9 mouse cellular contexts compared by ENCODE assay signal in genomic region chr10:39484382-39484826, GRCm38 (mm10).
A peak's percentile ranks its signal among the peaks of the same experiment; 100 is the strongest.
DNase-seq lines count a peak whose midpoint lies in the region; ATAC-seq lines count a peak whose summit lies in the region.
"Had no signal": no experiment of that assay in that cellular context is flagged by ENCODE, and none has a peak within 500 bp of the region (broad histone marks: within the 10 kb centered on the region; RNA-seq: fewer than 3 reads in every experiment).

No protein-coding gene starts in this region.

- no peak for ATAC-seq in heart, embryonic 15.5 days (replicated peaks; ENCODE audit: insufficient number of reproducible peaks, insufficient read depth, low FRiP score, low read depth)
- ATAC-seq in hindbrain, embryonic 13.5 days (ENCODE audit: low FRiP score): peak; percentile 44; the same call in 1 of the 2 replicates
- ATAC-seq in midbrain, embryonic 15.5 days (replicated peaks): peak; percentile 66

- no peaks in the 10 kb centered on the region; the same call in 1 of the 2 replicates for H3K36me3 ChIP-seq in heart, embryonic 15.5 days
- H3K36me3 ChIP-seq in heart, embryonic 10.5 days: peaks cover 5% of the 10 kb centered on the region; the same call in 1 of the 2 replicates
- H3K36me3 ChIP-seq in hindbrain, embryonic 13.5 days: peaks cover 5% of the 10 kb centered on the region; the same call in 1 of the 2 replicates
- H3K36me3 ChIP-seq in midbrain, embryonic 15.5 days (replicated peaks): no peaks in the 10 kb centered on the region

- no peak overlapping the region for H3K4me2 ChIP-seq in heart, embryonic 15.5 days
- H3K4me2 ChIP-seq in hindbrain, embryonic 13.5 days: peak overlapping the region; percentile 22
- H3K4me2 ChIP-seq in midbrain, embryonic 15.5 days: peak overlapping the region; percentile 5

- 46% methylated on average over 8 of the region's 8 CpGs for WGBS in heart, embryonic 15.5 days
- 53% methylated on average over 8 of the region's 8 CpGs for WGBS in heart, embryonic 10.5 days
- 20% methylated on average over 8 of the region's 8 CpGs for WGBS in hindbrain, embryonic 13.5 days
- 10% methylated on average over 8 of the region's 8 CpGs for WGBS in midbrain, embryonic 15.5 days

- H3K4me1 ChIP-seq in heart, embryonic 15.5 days (replicated peaks): peaks cover 27% of the 10 kb centered on the region
- peaks cover 39% of the 10 kb centered on the region for H3K4me1 ChIP-seq in heart, embryonic 10.5 days
- H3K4me1 ChIP-seq in hindbrain, embryonic 13.5 days (replicated peaks): peaks cover 70% of the 10 kb centered on the region
- peaks cover 60% of the 10 kb centered on the region for H3K4me1 ChIP-seq in midbrain, embryonic 15.5 days

- H3K27me3 ChIP-seq in heart, embryonic 15.5 days: no peaks in the 10 kb centered on the region
- no peaks in the 10 kb centered on the region for H3K27me3 ChIP-seq in heart, embryonic 10.5 days (ENCODE audit: insufficient read depth, poor library complexity, severe bottlenecking)
- no peaks in the 10 kb centered on the region for H3K27me3 ChIP-seq in hindbrain, embryonic 13.5 days
- no peaks in the 10 kb centered on the region for H3K27me3 ChIP-seq in midbrain, embryonic 15.5 days (replicated peaks)

- DNase-seq in heart, embryonic 10.5 days (ENCODE audit: low spot score): no peak
- peak; percentile 45 for DNase-seq in embryo, embryonic 9.5 days (ENCODE audit: extremely low spot score)
- DNase-seq in cerebellum, postnatal 4 days (ENCODE audit: low spot score in 2 of 2): no peak
- DNase-seq in cerebellum, adult 9-10 months: no peak
- no peak for DNase-seq in spleen, postnatal 10 days (ENCODE audit: low spot score in 2 of 2)
- DNase-seq: cerebellum, postnatal 14 days had no signal

- H3K4me3 ChIP-seq in heart, embryonic 15.5 days: no peak overlapping the region
- H3K4me3 ChIP-seq in heart, embryonic 10.5 days: no peak overlapping the region
- no peak overlapping the region for H3K4me3 ChIP-seq in hindbrain, embryonic 13.5 days
- H3K4me3 ChIP-seq in midbrain, embryonic 15.5 days: no peak overlapping the region

- H3K9me3 ChIP-seq in heart, embryonic 15.5 days (replicated peaks): no peaks in the 10 kb centered on the region
- H3K9me3 ChIP-seq in heart, embryonic 10.5 days: no peaks in the 10 kb centered on the region
- no peaks in the 10 kb centered on the region for H3K9me3 ChIP-seq in hindbrain, embryonic 13.5 days
- no peaks in the 10 kb centered on the region for H3K9me3 ChIP-seq in midbrain, embryonic 15.5 days

- no peak overlapping the region for H3K9ac ChIP-seq in heart, embryonic 15.5 days
- 0 out of 2 replicates have a peak overlapping the region, but pooled peaks have one; percentile 43 for H3K9ac ChIP-seq in hindbrain, embryonic 13.5 days
- no peak overlapping the region for H3K9ac ChIP-seq in midbrain, embryonic 15.5 days

- peak overlapping the region; percentile 8; the same call in 1 of the 2 replicates for H3K27ac ChIP-seq in heart, embryonic 15.5 days
- no peak overlapping the region for H3K27ac ChIP-seq in heart, embryonic 10.5 days
- H3K27ac ChIP-seq in hindbrain, embryonic 13.5 days: peak overlapping the region; percentile 85
- H3K27ac ChIP-seq in midbrain, embryonic 15.5 days: peak overlapping the region; percentile 69
